Mouse (Mus musculus) heart, postnatal 36 days (tissue): ENCODE results near the gene Lingo3. TPM values are rescaled to one million over a fixed set of nuclear protein-coding genes. Genes with fewer than 3 reads are reported as not detected.
A peak's percentile ranks its signal among the peaks of the same experiment; 100 is the strongest.
"Not testable (repeated sequence)": the region's sequence is repeated elsewhere in the genome, so short reads cannot be mapped to it uniquely, and the experiment has no call there.

Experiments used
- DNase-seq, 2 experiments: peaks; one replicate each; pipeline ENCODE4 v3.0.0; 2021 to 2022
- intact Hi-C: fragments of 180-260 bp; cut with DNase I; formaldehyde crosslinking; loops from one replicate; pipeline ENCODE4 v1.15.1; 2025
- total RNA-seq, 2 experiments: library from RNA; stranded (reverse); gene quantifications; 2 replicates each; pipeline ENCODE4 v1.2.3; 2021

Lingo3 gene
- total RNA-seq, 2 experiments from 2014 or later, result 6.4 to 8.9 TPM

- DNase-seq, result no peak
- intact Hi-C loops, result no loop called here
Measured at GRCm38 (mm10) chr10:80845055-80845693, 1.3 kb upstream of the Lingo3 start.

GRCm38 (mm10) chr10:80843087-80843930, 530 bp downstream of the Lingo3 start:
- intact Hi-C loops, result no loop called here
- DNase-seq, result no peak

GRCm38 (mm10) chr10:80842334-80842733, 1.5 kb downstream of the Lingo3 start:
- DNase-seq, result no peak
- intact Hi-C loops, result no loop called here

GRCm38 (mm10) chr10:80841685-80842084, 2.2 kb downstream of the Lingo3 start:
- intact Hi-C loops, result no loop called here
- DNase-seq, result no peak

- DNase-seq, result no peak
- intact Hi-C loops, result no loop called here
Measured at GRCm38 (mm10) chr10:80839848-80840247, 4.0 kb downstream of the Lingo3 start.

GRCm38 (mm10) chr10:80838346-80838912, 5.4 kb downstream of the Lingo3 start:
- intact Hi-C loops, result no loop called here
- no peak for DNase-seq

GRCm38 (mm10) chr10:80837827-80838226, 6.0 kb downstream of the Lingo3 start:
- DNase-seq, result peak in 1 of 2 experiments; percentile 33
- intact Hi-C loops, result no loop called here

- intact Hi-C loops, result no loop called here
- no peak for DNase-seq
Measured at GRCm38 (mm10) chr10:80836949-80837379, 6.9 kb downstream of the Lingo3 start.

- no peak for DNase-seq
- intact Hi-C loops, result no loop called here
Measured at GRCm38 (mm10) chr10:80835617-80836016, 8.2 kb downstream of the Lingo3 start.

- intact Hi-C loops, result no loop called here
- no peak for DNase-seq
Measured at GRCm38 (mm10) chr10:80832818-80833217, 11.0 kb downstream of the Lingo3 start.

GRCm38 (mm10) chr10:80831136-80831535, 12.7 kb downstream of the Lingo3 start:
- peak in 1 of 2 experiments; percentile 29 for DNase-seq
- intact Hi-C loops, result loop anchor here (2.0 kb wide), 1 partner anchor 22 kb away; no protein-coding TSS in a partner anchor

- no peak for DNase-seq
- intact Hi-C loops, result loop anchor here (2.0 to 5.0 kb wide), 2 partner anchors 23 to 168 kb away; no protein-coding TSS in a partner anchor
Measured at GRCm38 (mm10) chr10:80829359-80830278, 14.2 kb downstream of the Lingo3 start.

- intact Hi-C loops, result loop anchor here (5.0 kb wide), 1 partner anchor 169 kb away; no protein-coding TSS in a partner anchor
- not testable (repeated sequence) for DNase-seq
Measured at GRCm38 (mm10) chr10:80828587-80828986, 15.3 kb downstream of the Lingo3 start.

GRCm38 (mm10) chr10:80827870-80828420, 15.9 kb downstream of the Lingo3 start:
- intact Hi-C loops, result loop anchor here (2.0 to 5.0 kb wide), 2 partner anchors 27 to 169 kb away; no protein-coding TSS in a partner anchor
- no peak for DNase-seq

GRCm38 (mm10) chr10:80827063-80827869, 16.6 kb downstream of the Lingo3 start:
- no peak for DNase-seq
- intact Hi-C loops, result loop anchor here (2.0 to 5.0 kb wide), 2 partner anchors 26 to 170 kb away; no protein-coding TSS in a partner anchor

- intact Hi-C loops, result loop anchor here (2.0 to 5.0 kb wide), 2 partner anchors 26 to 171 kb away; no protein-coding TSS in a partner anchor
- peak; percentile 98 for DNase-seq
Measured at GRCm38 (mm10) chr10:80826151-80827062, 17.4 kb downstream of the Lingo3 start, which contains the start of gene Oaz1. TSS of gene Oaz1 (plus strand) at chr10:80826656.

GRCm38 (mm10) chr10:80824827-80825226, 19.0 kb downstream of the Lingo3 start:
- no peak for DNase-seq
- intact Hi-C loops, result loop anchor here (5.0 kb wide), 1 partner anchor 172 kb away; no protein-coding TSS in a partner anchor
